Mouse (Mus musculus) G1E (cell line): Measurements from ENCODE around the gene Stn1.

Experiments used
- CTCF ChIP-seq: IDR thresholded peaks from 2 replicates; pipeline ENCODE4 v1.5.1; 2012; ENCODE audit warnings: low read depth, low read length, inconsistent platforms, mixed read lengths
- GATA1 ChIP-seq: IDR thresholded peaks from 2 replicates; pipeline ENCODE4 v1.6.1; 2012; ENCODE audit warnings: borderline replicate concordance, low read length, inconsistent platforms, mixed read lengths
- GATA2 ChIP-seq: IDR thresholded peaks from 2 replicates; pipeline ENCODE4 v1.6.1; 2012; ENCODE audit warnings: low read depth, low read length, inconsistent platforms, borderline replicate concordance
- POLR2AphosphoS5 ChIP-seq: IDR thresholded peaks from 2 replicates; pipeline ENCODE4 v1.6.1; 2012; ENCODE audit warnings: low read depth, low read length, inconsistent platforms; ENCODE audit not compliant: insufficient replicate concordance
- TAL1 ChIP-seq: conservative IDR thresholded peaks from 2 replicates; pipeline ENCODE4 v1.6.1; 2012; ENCODE audit warnings: low read depth, low read length, inconsistent platforms, mixed read lengths

DNA sequence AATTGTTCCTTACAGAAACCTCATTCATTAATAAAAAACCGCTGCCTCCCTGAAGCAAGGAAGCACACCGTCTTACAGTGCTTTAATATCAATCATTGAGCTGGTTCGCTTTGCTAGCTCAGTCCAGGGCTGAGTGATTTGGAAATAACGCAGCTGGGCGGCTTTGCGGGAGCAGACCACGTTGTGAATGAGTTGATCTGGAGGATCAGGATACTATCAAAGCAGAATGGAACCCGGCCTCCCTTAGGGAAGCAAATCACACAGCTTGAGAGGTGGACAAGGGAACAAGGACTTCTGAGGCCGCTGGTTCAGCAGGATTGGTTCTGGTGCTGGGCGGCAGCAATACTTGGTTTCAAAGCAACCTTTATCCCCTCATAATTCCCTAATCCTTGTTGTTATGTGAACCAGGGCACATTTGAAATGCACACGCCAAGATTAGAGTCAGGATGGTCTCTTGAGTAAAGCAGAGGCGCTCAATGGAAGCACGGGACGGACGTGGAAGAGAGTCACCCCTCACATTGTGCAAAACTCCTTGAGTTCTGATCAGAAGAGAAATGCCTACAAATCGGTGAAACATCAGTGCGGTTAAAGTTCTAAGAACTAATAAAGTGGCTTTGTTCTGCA is 27.8 kb upstream of the Stn1 start:
- TF ChIP-seq CTCF (no peak), TAL1 (no peak), GATA1 (no peak), GATA2 (no peak), POLR2AphosphoS5 (no peak)
